Mouse (Mus musculus): ENCODE data around the gene B4galt1.

The B4galt1 gene

DNA sequence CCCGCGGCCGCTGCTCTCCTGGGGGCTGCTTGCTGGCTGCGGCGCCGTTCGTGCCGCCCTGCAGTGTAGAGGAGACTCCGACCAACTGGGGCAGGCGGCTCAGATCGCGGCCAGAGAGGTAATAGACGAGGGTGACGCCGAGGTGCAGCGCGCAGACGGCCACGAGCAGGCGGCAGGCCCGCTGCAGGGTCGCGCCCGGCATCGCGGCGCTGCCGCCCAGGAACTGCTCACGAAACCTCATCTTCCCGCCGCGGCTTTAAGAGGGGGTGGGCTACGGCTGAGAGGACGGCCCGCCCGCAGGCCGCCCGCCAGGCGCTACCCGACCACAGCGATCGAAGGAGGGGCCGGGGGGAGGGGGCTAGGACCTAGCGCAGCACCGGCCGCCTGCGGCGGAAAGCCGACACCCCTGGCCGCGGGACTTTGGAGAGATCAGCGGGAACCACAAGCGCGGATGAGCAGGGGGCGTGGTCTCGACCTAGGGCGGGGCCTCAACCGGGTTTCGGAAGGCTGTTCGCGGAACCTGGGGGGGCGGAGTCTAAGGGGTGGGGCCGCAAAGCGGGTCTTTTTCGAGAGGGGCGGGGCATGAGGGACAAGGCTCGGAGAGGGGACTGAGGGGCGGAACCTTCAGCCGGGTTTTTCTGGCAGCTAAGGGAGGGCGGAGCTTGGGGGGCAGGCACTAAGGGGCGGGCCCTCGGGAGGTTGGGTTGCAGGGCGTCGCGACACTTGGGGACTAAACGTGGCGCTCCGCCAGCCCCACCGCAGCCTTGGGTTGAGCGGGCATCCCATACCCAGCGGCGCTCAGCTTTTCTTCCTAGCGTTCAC, at the start of gene B4galt1:
Gene B4galt1 (minus strand): TSS at position 441 of the 822 bp plus-strand sequence.
- peak; percentile 98 for DNase-seq (ENCODE audit: low spot score)

DNA sequence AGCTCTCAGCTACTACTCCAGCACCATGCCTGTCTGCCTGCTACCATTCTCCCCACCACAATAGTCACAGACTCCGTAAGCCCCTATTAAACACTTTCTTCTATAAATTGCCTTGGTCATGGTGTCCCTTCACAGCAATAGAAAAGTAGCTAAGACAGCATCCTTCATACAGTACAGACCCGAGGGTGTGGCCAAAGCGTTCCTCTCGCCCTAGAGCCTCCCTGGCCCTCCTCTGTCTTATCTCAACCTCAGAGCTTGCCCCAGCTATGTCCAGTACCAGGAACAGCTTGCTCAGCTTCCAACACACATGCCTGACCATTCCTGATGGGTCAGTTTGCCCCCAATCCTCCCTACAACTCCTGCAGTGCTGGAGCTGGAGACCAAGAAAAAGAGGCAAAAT, 46.8 kb upstream of the B4galt1 start:
- no peak for DNase-seq (ENCODE audit: low spot score)

DNA sequence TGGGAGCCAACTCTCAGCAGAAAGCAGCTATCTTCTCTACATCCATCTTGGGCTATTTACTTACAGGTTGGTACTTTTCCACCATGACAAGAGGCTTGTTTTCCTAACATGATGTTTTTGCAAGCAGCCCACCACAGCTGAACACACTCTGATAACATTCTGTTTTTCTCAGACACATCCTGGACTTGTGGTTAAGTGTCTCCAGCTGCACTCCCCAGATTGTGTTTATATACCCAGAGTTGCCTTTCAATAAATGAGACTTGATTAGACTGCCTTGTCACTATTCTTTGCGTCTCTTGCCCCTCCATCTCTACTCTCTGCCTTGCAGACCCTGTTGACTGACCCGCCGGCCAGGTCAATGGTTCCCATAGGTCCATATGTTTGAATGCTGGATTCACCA, 46.3 kb upstream of the B4galt1 start:
- DNase-seq (ENCODE audit: low spot score), result no peak

DNA sequence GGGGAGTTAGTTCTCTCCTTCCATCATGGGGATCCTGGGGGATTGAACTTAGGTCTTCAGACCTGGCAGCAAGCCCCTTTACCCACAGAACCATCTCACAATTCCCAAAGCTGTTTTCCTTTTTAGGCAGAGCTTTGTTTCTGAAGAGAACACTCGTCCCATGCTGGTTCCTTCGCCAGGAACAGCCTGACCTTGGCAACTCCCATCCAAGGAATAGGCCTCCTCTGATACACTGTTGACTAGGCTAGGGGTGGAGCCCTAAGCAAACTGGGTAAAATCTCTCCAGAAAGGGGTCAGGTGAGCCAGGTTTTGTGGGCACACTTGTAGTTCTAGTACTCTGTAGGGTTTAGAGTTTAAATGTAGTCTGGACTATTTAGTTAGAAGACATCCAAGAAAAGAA, 45.5 kb upstream of the B4galt1 start:
- no peak for DNase-seq (ENCODE audit: low spot score)

DNA sequence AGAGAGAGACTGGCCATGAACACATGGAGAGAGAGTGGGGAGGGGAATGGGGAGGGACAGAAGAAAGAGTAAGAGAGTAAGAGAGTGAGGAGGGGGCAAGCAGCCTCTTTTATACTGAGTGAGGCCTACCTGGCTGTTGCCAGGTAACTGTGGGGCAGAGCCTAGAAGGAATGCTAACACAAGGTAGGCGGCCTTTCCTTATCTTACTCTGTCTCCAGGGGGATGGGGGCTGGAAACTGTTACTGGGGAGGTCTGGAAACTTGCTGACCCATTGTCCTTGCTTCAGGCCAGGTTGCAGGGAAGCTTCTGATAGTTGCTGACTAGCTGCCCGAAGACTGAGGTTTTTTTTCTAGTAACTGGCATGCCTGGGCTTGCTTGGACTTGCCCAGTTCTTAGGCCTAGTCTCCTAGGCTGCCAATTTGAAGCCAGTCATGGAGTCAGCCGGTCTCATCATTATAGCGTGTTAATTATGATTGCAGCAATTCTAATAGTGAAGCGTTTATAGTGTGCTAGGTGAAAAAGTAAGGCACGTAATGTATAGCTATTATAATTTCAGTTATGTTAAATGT, 44.8 kb upstream of the B4galt1 start:
- DNase-seq (ENCODE audit: low spot score), result no peak

DNA sequence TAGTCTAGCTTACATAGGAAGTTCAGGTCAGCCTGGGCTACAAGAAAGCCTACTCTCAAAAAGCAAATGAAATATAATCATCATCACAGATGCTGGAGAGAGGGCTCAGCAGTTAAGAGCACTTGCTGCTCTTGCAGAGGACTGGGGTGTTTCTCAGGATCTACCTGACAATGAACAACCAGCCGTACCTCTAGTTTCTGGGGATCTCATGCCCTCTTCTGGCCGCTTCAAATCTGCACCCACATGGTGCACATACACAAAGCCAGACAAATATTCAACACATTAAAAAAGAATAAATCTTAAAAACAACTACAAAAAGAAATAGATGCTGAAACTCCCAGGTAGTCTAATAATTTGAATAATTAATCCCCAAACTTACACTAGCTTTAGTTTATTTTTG, 41.8 kb upstream of the B4galt1 start:
- no peak for DNase-seq (ENCODE audit: low spot score)

DNA sequence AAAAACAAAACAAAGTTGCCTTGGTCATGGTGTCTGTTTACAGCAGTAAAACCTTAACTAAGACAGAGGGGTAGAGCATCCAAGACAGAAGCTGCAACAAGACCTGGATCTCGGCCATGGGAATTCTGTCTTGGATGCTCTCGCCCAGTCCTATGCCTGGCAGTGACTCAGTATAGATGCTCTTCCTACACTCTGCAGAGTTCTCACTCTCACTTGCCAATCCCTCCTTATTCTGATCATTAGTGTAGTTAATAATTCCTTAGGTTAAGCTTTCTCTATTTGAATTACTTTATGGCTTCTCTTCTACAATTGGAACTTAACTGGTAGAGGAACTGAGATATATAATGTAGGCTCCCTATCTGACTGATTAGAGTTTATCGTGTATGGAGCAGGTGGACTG, 41.3 kb upstream of the B4galt1 start:
- no peak for DNase-seq (ENCODE audit: low spot score)

DNA sequence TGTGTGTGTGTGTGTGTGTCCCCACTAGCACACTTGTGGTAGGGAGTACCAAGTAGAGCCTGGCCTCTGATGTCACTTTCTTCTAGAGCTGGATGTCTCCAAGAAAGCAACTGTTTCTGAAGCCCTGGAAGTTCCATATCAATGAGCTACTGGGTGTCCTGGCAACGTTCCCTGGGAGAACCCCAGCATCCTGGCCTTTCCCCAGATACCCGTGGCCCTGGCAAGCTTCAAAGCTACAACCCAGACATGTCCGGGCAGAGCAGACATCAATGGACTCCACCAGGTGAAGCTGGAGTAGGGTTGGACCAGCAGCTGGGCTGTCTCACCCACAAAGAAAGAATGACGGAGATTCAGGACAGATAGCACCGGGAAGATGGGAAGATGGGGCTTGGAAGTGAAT, 37.4 kb upstream of the B4galt1 start:
- peak; percentile 1 for DNase-seq (ENCODE audit: low spot score)

DNA sequence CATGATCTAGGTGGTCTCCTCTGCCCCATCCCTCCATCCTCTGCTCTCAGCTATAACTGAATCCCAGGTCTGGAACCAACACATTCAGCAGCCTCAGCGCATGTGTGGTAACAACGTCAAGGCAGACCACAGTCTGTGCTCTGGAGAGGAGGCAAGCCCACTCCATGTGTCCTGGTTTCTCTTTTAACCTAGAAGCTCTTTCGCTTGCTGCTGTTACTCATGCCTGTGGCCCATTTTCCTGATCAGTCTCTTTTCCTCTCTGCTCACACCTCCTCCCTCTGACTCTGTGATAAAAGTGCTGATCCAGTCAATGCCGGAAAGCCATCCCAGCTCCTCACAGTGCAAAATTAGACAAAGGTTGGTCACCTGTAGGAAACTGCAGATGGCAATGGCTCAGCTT, 36.2 kb upstream of the B4galt1 start:
- DNase-seq (ENCODE audit: low spot score), result no peak

DNA sequence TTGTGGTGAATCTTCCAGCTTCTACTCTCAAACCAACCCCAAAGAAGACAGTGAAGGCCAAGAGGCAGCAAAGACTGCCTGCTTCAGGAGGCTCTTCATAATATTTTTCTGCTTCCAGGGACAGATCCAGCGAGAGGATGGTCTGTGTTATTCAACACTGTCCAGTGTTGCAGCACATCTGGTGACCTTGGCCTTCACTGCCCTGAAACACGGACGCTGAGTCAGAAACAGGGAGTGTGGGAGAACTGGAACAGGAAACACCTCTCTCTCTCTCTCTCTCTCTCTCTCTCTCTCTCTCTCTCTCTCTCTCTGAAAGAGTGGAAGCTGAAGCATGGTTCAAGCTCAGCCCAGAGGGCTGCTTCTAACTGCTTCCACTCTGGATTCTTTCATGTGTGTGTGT, 35.4 kb upstream of the B4galt1 start:
- no peak for DNase-seq (ENCODE audit: low spot score)

DNA sequence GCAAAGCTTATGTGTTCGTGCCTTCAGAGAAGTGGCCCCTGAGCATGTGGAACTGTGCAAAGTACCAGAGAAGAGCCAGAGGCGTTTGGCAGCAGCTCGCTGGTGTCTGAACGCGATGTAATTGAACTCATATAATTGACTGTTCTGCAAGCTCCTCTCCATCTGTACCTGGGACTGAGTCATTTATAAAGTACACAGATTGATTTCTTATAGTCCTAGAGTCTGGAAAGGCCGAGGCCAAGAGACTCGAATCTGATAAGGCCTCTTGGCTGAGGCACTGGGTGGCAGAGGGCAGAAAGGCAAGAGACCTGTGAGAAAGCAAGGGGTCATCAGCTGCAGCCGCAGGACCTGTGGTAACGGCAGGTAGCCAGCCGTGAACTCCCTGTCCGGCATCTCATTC, 35.0 kb upstream of the B4galt1 start:
- DNase-seq (ENCODE audit: low spot score), result no peak

DNA sequence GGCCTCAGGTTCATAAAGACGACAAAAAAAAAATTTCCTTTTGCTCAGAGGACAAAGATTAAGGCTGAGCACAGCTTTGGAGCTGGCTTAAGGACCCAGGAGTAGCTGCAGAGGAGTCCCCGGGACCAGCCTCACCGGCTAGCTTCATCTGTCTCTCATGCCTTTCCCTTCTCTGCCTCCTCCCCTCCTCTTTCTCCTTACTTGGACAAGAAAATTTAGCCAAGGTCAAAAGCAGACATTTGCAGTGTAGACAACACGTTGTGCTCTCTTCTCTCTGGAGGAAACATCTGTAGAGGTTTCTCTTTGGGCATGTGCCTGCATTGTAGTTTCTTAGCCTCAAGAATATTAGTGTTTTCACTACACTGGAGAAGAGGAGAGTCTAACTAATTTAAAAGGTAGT, 32.1 kb upstream of the B4galt1 start:
- no peak for DNase-seq (ENCODE audit: low spot score)

DNA sequence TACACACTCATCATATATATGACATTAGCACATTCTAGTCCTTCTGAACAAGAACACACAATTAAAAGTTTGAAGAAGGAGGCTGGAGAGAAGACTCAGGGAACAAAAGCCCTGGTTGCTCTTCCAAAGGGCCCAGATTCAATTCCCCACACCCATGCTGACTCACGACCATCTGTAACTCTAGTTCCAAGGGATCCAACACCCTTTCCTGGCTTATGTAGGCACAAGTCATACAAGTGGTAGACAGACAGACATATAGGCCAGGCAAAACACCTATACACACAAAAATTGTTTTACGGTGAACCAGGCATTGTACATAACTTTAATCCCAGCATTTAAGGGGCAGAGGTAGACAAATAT, 31.3 kb upstream of the B4galt1 start:
- no peak for DNase-seq (ENCODE audit: low spot score)

DNA sequence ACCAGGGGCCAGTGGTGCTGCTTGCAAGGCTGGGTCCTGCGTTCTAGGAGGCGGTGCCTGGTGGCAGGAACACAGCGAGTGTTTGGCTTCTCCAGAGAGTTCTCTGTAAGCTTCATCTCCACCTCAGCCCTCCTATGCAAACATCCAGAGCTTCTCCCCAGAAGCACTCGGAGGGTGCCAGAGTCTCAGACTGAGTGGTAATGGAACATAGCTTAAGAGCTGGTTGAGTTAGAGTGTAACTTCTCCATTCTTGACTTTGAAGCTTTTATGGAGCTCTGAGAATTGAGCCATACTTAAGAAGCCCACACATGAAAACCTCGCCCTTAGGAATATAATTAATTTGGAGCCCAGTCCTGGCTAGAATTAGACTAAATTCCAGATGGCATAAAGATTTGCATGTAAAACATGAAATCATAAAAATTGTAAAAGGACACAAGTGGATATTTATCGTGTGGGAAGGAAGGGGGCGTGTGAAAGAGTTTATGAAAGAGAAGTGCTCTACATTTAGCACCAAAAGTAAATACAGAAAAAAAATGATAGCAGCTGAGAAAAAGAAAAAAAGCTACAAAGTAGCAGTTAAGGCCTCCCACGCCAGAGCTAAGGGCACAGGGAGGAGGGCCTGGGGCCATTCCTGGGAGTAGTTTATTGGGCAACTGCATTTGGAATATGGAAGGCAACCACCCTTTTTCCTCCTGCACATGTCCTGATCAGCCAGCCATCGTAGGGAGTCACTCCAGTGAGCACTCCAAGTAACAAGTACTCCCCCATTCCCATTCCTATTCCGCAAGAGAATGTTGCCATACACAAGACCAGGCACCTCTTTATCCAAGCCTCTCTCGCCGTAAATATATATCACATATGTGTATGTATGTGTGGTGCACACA, 30.7 kb upstream of the B4galt1 start:
- no peak for DNase-seq (ENCODE audit: low spot score)

DNA sequence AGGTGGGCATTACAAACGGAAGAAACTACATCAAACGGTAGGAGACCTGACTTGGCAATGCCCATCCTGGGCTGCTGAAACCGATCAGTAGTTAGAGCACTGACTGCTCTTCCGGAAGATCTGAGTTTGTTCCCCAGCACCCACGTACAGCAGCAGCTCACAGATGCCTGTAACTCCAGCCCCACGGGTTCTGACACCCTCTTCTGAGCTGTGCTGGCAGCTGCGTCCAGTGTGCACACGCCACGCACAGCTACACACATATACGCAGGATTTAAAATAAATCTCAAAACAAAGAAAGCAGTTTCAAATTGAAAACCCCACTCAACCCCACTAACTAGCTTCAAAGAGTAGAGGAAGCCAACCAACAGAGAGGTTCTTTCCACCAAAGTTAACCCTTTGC, 29.4 kb upstream of the B4galt1 start:
- no peak for DNase-seq (ENCODE audit: low spot score)

DNA sequence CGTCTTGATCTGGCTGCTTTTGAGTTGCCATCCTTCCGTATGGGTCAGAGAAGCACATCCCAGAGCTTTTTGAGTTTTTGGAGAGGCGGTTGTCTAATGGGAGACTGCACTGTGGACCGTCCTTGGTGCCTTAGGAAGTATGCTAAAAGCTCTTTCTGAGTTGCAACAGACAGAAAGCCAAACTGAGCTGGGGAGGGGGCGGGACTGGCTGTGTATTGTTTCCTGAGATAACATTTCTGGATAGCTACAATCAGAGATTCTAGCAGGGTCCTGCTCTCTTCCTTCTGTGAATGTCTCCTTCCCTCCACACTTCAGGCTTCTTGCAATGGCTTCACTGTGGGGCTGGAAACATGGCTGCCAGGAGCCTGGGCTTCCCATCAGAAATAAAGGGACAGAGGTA, 23.7 kb upstream of the B4galt1 start:
- DNase-seq (ENCODE audit: low spot score), result no peak

DNA sequence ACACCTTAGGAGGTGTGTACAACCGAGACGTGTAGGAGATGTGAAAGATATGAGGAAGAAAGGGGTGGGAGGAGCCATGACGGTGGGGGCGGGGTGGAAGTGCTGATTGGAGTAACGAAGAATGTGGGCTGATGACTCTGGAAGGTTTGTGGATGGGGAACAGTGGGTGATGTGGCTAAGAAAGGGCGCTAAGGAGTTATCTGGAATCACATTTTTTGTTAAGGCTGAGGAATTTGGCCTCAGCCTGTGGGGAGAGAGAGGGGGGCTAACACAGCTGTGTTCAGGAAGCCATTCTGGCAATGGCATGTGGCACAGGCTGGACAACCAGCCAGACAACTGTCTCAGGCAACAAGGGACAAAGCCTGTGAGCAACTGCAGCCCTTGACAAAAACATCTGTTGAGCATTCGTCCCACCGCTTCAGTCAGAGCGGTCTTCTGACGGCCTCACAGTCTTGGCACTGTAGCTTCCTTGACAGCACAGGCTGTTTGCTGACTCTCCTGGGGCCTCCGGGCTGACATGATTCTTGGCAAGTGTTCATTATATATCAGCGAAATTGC, 23.1 kb upstream of the B4galt1 start:
- peak; percentile 52 for DNase-seq (ENCODE audit: low spot score)

DNA sequence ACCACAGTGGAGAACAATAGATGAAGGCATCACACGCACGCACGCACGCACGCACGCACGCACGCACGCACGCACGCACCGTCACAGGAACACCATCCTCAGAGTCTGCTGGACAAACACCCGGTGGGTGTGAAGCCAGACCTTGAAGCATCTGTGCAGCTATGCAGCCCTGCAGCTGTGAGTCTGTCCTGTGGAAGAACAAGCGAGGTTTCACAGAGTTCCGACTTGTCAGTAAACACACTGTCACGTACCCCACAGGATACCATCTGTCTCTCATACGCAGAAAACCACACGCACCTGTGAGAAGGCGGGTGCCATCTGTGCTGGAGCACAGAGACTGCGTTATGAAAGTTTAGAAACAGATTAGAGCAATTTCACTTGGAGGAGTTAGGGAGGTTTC, 22.0 kb upstream of the B4galt1 start:
- DNase-seq (ENCODE audit: low spot score), result no peak

DNA sequence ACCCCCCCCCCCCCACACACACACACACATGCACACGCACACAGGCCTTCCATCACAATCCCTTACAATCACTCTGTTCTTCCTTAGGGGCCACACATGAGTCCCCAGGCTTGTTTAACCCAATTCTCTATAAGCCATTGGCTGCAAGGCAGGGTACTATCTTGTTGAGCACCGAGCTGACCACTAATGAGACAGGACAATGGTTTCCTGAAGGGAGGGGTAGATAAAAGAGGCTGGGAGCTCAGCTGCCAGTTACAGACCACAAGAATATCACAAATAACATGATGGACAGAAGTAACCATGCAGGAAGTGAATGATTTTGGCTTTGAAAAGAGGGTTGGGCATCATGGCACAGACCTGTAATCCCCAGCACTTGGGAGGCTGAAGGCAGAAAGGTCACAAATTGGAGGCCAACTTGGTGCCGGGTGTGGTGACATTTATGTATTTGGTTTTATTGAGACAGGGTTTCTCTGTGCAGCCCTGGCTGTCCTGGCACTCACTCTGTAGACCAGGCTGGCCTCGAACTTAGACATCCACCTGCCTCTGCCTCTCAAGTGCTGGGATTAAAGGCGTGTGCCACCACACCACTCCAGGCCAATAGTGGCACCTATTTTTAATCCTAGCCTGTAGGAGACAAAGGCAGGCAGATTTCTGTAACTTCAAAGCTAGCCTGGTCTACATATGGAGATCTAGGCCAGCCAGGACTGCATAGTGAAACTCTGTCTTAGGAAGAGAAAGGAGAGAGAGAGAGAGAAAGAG, 21.2 kb upstream of the B4galt1 start:
- DNase-seq (ENCODE audit: low spot score), result no peak

DNA sequence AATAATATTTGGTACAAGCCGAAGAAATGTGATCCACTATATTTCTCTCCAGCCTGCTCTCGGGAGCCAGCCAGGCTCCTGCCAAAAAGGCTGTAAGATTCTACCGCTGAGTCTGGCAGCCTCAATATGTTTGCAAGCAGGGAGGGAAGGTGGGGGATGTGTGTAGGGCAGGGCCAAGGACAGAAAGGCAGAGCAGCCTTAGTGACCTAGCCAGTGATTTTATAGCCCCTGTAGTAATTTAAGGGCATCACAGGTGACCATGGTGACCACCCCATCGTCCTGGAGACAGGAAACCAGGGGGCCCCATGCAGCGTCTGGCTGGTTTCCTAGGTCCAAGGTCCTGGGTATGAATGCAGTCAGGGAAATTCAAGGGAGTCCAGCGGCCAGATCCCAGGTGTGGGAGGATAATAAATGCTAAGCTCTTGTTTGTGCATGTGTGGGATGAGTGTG, 20.4 kb upstream of the B4galt1 start:
- no peak for DNase-seq (ENCODE audit: low spot score)

DNA sequence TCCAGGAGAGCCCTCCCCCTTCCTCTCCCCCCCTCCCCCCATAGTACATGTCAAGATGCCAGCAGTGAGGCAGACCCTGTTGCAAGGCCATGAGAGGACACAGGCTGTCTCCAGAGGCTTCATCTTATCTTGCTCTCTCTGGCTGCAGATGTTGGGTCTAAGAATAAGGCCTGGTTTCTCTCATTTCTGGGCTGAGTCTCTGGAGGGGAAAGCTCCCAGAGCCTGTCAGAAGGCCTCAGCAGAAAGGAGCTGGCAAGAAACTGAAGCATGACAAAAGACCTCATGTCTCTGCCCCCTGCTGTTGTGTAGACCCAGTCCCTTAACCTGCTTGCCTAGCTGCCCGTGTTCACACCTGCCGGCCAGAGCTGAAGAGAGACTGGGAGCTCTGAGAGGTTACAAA, 19.5 kb upstream of the B4galt1 start:
- DNase-seq (ENCODE audit: low spot score), result no peak

DNA sequence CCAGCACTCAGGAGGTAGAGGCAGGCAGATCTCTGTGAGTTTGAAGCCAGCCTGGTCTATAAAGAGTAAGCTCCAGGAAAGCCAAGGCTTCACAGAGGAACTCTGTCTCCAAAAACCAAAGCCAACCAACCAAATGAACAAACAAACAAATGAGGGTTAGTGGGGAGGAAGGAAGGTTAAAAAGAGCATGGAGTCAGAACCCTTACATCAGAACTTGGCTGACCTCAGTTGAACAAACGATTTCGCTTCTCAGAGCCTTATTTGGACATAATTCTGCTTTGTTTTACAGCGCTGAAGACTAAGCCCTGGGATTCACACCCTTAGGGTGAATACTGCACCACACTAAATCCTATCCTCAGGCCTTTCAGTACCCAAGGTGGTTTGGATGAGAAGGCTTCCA, 18.3 kb upstream of the B4galt1 start:
- no peak for DNase-seq (ENCODE audit: low spot score)

Measured in embryo, embryonic 10 days (tissue).